Mouse (Mus musculus) thymus, adult 2 months (tissue): ENCODE measurements at regions not wholly inside any gene's neighbourhood (a gene's known extent, or its start where the extent isn't known, plus 50 kb on each side); places are given as distances from the start of the nearest gene placed in this dataset.

Experiments
- CTCF ChIP-seq: fragments of 200-500 bp; IDR thresholded peaks from 2 replicates; pipeline ENCODE4 v1.5.1; 2012; ENCODE audit warnings: mild to moderate bottlenecking, control low read depth, low read length, moderate library complexity, borderline replicate concordance; ENCODE audit not compliant: control insufficient read depth, poor library complexity, insufficient read depth; ENCODE audit errors: extremely low read depth
- POLR2A ChIP-seq: fragments of 200-500 bp; IDR thresholded peaks from 2 replicates; pipeline ENCODE4 v1.6.1; 2012; ENCODE audit warnings: mild to moderate bottlenecking, low read length, control low read depth, moderate library complexity; ENCODE audit not compliant: control insufficient read depth, poor library complexity, insufficient read depth; ENCODE audit errors: extremely low read depth

GRCm38 (mm10) chr13:112160726-112161125, 127.5 kb upstream of the Ankrd55 start:
- TF ChIP-seq POLR2A (no peak), CTCF (no peak)
